Mouse (Mus musculus): ENCODE measurements around the gene Gm11037. TPM values are rescaled to one million over a fixed set of nuclear protein-coding genes. Genes with fewer than 3 reads are reported as not detected.

The Gm11037 gene
- polyA plus RNA-seq, 1 experiment from 2014 or later, result not detected

DNA sequence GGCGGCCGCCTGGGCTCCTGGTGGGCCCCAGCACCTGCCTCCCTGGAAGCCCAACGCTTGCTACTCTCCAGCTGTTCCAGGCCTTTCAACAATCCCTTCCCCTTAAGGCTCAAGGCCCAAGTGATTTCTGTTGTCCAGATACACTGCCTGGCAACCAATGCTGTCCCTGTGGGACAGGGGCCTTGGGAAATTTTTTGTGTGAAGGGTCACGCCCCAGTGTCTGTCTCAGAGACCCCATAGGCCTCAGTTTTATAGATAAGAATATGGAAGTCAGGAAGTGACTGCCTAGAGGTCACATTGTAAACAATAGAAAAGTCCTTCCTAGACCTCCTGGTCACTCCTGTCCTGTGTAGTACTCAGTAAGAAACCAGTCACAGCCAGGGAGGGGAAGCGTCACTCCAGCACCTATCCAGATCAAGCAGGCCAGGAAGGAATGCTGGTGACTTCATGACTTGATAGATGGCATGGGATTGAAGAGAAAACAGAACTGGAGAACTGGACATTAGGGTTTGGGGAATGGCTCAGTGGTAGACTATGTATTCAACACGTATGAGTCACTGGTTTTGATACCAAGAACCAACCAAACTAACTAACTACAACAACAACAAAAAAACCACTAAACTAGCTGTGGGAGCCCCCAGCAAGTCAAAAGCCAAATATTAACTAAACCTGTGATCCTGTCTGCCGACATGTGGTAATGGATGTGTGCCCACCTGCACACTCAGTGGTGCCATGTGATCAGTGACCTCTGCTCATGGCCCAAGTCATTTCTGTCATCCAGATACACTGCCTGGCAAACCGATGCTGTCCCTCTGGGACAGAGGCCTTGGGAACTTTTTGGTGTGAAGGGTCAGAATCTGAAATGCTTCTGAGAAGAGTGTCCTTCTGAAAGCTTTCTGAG, 15.3 kb downstream of the Gm11037 start:
- no peak for DNase-seq (ENCODE audit: low spot score)

DNA sequence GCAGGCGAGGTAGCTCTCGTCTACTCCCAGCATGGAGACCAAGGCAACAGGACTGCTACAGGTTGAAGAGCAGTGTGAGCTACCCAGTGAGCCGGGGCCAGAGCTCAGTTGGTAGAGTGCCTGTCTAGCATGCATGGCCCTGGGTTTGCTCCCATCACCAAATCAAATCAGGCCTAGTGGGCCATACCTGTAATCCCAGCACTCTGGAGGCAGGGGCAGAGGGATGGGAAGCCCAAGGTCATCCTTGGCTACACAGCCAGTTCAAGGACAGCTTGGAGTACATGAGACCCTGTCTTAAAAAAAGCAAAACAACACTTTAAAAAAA, 15.9 kb downstream of the Gm11037 start:
- DNase-seq (ENCODE audit: low spot score), result no peak

DNA sequence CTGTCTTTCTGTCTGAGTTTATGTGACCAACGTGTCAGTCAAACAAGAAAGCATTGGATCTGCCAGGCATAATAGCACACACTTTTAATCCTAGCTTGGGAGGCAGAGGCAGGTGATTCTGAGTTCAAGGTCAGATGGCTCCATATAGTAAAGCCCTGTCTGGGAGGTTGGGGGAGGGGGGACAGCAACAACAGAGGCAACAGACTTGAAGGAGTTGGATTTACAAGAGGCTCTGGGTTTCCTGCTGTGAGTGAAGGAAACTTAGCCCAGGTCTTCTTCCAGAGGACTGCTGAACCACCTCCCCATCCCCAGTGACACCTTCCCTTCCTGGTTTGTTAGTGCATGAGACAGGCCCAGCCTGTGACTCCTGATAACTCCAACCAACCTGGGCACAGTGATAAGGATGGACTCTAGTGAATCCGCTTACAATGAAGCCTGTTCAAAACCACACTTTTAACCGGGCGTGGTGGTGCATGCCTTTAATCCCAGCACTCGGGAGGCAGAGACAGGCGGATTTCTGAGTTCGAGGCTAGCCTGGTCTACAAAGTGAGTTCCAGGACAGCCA, 19.0 kb downstream of the Gm11037 start:
- DNase-seq (ENCODE audit: low spot score), result no peak

DNA sequence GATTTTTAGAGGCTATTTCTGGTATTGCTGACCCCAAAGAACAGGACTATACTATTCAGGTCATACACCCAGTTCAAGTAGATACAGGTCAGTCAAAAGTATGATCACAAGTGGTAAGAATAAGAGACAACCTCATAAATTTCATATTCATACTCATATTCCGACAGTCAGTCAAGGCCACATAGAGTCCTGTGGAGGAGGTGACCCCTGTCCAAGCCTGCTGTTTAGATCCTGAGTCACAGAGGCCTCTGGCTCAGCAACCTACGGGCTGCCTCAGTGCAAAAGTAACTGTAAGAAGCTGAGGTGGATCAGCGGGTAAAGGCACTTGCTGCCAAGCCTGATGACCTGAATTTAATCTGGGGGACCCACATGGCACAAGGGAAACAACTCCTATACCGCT, 20.7 kb downstream of the Gm11037 start:
- no peak for DNase-seq (ENCODE audit: low spot score)

DNA sequence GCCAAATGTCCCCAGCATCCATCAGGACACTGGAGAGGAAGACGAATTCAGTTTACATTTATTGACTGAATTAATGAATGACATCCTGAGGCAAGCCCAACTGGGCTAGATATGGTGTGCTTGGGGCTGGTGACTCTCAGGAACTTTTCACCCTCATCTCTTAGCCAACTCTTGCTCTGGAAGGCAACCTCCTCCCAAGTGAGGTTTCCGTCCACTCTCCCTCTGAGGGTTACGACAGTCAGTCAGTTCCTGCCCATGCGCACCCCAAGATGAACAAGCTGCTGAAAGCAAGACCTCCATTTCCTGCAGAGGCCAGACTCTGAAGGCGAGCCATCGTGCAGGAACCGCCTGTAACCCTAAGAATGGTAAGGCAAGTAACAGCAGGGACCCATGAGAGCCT, 23.7 kb downstream of the Gm11037 start:
- no peak for DNase-seq (ENCODE audit: low spot score)

DNA sequence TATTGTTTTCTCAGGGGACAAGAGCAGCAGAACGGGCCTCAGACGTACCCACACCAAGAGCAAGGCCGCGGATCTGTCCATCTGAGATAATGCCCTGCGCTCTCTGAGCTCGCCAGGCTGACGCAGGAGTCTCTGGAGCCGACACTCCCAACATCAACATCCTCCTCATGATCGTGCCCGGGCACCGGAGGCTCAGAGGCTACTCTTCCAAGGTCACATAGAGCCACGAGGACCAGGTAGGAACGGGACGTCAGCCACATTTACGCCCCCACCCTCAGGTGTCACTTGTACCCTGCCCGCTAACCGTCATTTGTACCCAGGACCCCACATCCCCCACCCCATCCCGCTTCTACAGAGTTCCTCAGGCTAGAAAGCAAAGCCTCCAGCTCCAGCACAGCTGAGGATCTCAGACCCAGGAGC, 26.2 kb downstream of the Gm11037 start:
- DNase-seq (ENCODE audit: low spot score), result no peak

DNA sequence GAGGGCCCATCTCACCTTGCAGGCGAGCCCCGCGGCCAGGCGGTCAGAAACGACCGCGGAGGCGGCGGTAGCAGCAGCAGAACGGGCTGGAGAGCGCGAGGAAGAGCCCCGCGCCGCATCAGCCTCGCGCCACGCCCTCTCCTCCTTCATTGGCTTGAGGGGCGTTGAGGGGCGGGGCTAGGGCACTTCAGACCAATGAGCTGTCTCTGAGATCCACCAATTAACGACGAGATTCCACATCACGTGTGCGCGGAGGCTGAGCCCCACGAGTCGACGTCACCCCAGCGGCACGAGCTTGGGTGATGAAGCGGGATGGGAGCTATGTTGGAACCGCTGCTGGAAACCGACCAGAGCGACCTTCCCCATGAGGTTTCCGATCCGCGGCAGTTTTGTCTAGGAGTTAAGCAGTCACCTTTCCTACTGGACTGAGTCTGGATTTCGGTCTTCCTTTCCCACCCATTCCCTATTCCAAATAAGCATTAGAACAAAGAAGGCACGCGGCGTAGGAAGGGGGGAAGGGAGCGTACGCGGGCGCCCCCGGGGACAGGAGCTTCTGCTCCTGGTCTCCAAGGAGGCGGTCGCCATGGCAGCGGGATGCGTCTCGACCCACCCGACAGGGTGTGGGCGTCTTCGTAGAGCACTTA, 26.8 kb downstream of the Gm11037 start, which contains the start of gene 1700037H04Rik:
TSS of gene 1700037H04Rik (minus strand) at position 144 of the 644 bp plus-strand sequence.
- DNase-seq (ENCODE audit: low spot score), result peak; percentile 98

DNA sequence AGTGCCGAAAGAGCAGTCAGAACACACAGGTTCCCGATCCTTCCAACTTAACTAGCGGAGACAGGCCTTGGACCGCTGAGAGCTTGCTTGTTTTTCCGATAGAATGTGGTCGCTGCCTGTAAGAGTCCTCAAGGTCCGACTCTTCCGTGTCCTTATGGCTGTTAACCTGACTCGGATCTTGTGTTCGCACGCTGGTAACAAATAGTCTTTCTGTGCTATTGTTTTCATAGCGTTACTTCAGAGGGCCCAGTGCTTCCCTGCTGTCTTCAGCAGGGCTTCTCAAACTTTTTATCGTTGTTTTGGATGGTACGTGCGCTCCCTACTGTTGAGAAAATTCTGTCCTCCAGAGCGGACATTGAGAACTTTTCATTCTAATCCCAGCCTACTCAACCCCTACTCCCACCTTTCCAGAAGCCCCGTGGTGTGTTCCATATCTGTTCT, 27.4 kb downstream of the Gm11037 start:
- no peak for DNase-seq (ENCODE audit: low spot score)

DNA sequence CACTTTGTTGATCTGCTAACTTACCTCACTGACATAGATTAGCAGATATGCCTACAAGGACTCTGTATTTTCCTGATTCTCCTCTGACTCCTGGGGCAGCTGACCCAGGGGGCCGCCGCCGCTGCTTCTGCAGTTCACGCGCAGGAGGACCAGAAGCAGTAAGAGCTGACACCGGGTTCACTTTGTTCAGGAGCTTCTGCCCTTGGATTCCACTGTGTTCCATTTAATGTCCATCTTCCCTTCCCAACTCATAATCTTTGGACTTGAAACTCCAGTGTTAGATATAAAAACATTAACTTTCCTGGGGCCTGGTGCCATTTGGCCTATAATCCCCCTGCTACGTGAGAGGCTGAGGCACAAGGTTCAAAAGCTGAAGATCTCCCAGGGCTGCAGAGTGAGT, 30.6 kb downstream of the Gm11037 start:
- no peak for DNase-seq (ENCODE audit: low spot score)

DNA sequence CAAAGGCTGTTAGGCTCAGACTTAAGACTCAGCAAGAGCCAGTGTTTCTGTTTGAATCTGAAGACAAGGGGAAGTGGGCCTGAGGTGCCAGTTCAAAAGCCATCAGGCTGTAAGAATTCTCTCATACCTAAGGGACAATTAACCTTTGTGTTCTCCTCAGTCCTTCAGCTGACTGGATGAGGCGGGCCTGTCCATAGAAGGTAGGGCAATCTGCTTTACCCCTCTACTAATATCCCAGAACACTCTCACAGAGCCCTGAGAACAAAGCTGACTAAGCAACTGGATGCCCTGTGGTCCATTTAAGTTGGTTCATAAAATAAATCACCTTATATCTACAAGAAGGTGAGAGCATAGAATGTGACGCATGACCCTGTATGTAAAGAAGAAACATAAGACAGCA, 32.9 kb downstream of the Gm11037 start:
- DNase-seq (ENCODE audit: low spot score), result no peak

DNA sequence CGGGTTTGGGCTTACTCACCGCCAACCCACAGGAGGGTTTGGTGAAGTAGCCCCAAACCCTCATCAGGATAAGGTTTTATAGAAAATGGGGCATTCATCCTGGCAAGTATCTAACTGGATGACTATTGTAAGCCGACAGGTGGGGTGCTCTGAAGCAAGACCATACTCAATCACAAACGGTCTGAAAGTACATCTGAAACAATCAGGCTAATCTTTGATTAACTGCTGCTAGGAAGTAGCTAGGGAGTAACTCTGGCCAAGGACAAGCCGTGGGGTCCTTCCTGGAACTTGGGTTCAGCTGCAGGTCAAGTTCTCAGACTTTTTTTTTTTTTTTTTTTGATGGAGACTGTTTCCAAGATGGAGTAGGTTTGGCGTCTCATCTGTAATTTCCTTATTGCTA, 34.7 kb downstream of the Gm11037 start:
- no peak for DNase-seq (ENCODE audit: low spot score)

DNA sequence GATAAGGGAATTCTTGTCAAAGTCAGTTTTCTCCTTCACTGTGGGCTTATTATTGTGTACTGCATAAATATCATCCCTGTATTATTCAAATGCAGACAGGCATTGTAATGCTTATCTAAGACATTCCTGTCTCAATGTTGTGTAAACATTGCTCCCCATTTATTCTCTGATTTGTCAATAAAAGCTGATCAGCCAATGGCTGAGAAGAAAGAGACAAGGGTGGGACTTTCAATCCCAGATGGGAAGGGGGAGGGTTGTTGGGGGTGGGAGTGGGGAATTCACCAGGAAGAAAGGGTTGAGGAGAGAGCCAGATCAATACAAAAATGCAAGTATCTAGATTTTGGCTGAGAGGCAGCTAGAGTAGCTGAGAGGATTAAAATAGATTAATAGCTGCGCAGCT, 35.6 kb downstream of the Gm11037 start:
- DNase-seq (ENCODE audit: low spot score), result no peak

DNA sequence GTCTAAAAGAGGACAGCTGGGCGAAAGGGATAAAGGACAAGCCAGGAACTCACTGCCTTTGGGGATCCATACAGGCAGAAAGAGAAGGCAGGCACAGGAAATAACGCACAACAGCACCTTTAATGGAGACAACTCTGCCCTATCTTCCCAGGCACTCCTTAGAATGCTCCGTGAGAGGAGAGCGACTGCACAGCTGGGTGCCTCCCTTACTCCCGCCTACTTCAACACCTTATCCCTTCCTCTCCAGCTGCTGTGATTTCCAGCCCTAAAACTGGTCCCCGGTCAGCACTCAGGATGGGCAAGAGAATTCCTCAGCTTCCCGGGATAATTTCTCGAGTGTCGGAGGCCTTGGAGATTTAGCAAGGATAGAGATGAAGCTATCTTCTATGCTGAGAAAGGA, 37.6 kb downstream of the Gm11037 start:
- DNase-seq (ENCODE audit: low spot score), result no peak

DNA sequence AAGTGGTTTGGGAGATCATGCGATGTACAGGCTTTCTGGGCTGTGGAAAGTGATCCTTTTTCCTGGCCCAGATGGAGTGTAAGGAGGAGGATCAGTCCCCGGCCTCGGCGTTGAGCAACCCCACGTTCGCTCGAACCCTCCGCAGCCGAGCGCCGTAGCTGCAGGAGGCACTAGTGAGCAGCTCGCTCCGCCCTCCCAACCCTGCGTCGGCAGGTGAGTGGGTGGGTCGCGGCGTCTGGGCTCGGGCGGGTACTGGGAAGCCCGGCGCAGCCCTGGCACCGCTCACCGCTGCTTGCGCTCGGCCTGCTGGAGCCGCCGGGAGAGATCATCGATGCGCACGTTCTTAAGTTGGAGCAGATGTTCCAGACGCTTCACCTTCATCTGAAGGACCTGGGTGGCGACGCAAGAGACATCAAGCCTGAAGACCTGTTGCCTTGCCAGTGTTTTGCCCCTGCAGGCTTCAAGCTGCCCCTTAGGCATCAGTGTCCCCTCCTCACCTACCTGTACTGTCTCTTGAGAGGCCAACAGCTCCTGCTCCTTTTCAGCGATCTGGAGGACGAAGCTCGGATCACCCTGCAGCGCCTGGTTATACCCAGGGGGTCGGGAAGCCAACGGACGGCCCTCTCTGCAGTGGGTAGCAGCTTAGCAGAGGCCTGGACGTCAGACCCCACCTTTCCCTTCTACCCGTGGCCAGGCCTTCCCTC, 38.3 kb downstream of the Gm11037 start:
- DNase-seq (ENCODE audit: low spot score), result peak; percentile 20

DNA sequence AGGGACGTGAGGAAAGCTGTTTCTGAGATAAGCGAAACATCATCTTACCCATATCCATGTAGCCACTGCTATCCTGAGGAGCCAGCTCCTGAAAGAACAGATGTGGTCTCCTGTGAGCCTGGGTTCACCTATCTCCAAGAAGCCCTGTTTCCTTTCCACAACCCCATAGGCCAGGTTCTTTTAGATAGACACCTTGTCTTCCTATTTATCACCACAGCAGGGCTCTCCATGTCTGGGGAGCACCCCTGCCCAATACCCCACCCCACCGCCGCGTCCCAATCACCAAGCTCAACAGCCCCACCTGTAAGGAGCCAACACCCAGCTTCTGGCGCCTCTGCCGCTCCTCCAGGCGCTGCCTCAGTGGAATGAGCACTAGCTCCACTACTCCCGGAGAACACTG, 39.0 kb downstream of the Gm11037 start:
- no peak for DNase-seq (ENCODE audit: low spot score)

DNA sequence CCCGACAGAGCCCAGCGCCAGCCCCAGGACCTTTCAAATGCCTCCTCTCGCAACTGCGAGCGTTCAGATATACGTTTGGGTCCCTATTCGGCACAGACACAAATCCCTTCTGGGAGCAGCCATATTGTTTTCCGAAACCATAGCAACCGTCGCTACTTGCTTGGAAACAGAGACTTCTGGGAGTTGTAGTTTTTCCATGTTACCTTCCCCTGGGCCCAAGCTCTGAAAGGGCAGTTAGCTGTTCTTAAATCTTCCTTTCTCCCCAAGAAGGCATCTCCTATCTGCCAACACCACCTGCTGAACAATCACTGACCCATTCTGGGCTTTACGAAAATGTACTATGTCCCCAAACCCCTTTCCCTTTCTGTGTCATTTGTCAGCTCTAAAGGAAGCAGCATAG, 41.4 kb downstream of the Gm11037 start:
- peak; percentile 86 for DNase-seq (ENCODE audit: low spot score)

DNA sequence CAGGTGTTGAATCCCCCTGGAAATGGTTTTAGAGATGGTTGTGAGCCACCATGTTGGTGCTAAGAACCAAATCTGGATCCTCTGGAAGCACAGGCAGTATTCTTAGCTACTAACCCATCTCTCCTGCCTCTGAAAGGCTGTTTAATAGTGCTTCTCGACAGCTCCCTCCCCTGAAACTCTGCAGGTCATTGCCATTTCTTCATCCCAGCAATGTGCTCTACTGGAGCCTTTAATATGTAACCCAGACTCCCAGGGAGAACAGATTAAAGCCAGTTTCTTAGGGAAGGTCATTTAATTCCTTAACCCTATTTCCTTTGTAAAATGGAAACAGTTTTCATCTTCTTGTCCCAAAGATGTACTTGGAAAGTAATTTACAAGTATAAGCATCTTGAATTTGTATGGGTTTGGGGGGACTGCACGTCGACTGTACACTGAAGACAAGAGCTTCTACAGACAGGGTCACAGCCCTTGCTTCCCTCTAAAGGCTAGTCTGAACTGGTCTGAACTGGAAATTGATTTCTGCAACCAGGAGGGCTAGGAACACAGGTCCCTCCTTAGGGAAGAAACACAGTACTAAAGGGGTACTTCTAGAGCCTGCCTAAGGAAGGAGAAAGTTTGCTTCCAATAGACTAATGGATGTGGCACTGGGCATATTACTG, 42.1 kb downstream of the Gm11037 start:
- DNase-seq (ENCODE audit: low spot score), result no peak

DNA sequence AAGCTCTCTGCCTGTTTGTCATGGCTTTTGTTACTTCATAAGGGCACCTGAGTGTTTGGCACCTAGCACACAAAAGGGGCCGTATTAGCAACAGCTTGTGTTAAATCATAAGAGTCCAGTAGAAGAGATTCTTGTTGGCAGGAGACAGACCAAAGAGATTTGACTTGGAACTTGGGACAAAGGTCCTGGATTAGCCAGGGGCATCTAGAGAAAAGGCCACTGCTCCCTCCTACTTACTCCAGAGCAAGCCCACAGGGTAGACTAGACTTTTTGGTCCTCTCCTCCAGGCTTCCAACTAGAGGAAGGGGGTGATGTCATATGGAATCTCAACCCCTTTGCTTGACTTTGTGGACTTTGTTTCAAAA, 42.6 kb downstream of the Gm11037 start:
- no peak for DNase-seq (ENCODE audit: low spot score)

DNA sequence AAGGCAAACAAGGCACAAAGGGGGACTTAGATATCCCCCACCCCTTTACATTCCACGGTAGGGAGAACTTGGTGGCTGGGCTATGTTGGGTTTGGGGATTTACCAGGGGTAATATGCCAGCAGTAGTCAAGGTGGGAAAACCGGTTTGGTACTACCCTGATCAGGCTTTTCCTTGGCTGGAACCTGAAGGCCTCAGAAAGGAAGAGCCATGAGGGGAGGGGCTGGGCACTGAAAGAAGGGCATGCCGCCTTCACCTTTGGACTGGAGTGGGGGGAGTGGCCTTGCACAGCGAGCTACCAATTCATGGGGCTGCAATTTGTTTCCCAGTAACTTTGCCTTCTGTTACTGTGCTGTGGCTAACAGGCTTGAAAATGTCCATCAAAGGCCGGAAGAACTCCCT, 43.2 kb downstream of the Gm11037 start:
- no peak for DNase-seq (ENCODE audit: low spot score)

DNA sequence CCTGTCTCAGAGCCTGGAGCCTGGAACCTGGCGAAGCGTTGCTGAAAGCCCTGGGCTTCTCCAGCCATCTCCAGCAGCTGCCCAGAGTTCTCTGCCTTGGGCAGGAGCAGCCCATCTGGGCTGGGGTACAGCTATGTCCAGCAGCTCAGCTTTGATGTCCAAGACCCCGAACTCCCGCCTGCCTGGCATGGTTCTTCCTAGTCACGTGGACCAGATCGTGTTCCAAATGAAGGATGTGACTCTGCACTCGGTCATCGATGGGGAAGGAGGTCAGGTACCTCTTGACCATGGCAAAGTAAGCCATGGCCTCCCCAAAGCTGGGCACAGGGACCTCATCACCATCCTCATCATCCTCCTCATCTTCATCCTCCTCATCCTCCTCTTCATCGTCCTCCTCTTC, 44.6 kb downstream of the Gm11037 start:
- no peak for DNase-seq (ENCODE audit: low spot score)

DNA sequence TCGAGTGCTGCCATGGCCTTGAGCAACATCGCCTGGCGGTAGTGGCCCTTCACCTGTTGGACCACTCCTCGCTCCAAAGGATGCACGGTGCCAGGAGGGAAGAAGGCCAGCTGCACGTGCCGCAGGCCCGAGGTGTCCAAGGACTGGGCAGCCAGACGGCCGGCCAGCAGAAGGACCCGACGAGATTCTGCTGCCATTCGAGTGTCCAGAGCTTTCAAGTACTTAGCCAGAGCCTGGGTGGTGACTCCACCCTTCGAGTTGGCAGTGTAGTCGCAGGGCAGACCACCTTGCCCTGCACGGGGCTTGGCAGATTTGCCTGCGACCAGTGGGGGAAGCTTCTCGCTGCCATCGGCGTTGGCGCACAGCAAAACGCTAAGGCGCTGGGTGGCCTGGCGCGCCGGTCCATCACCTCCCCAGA, 45.5 kb downstream of the Gm11037 start:
- no peak for DNase-seq (ENCODE audit: low spot score)

All from thymus, postnatal 0 days (tissue).